Mouse (Mus musculus) lung, postnatal 25 days (tissue): ENCODE measurements around the gene Tspan12.
"Not testable (repeated sequence)": the region's sequence is repeated elsewhere in the genome, so short reads cannot be mapped to it uniquely, and the experiment has no call there.

ENCODE experiments used
- DNase-seq: peaks from one replicate; pipeline ENCODE4 v3.0.0; 2022; ENCODE audit warnings: low spot score

Gene Tspan12

DNA sequence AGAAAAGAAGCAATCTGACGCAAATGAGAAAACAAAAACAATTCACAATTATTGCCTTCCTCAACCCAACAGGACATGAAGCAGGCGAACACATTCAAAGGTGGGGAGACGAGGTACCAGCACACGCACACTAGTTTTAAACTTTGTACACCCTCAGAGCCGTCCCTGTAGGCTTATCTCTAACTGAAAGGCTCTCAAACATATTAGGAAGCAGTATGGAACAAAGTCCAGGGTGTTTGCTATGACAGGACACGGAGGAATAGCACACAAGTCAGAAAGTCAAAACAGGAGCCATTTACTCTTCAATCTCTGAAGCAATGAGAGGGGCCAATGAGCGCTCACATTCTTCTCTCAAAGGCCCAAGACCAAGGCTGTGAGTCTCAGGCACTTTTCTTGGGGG lies 24.3 kb downstream of the Tspan12 start:
- DNase-seq, result no peak

DNA sequence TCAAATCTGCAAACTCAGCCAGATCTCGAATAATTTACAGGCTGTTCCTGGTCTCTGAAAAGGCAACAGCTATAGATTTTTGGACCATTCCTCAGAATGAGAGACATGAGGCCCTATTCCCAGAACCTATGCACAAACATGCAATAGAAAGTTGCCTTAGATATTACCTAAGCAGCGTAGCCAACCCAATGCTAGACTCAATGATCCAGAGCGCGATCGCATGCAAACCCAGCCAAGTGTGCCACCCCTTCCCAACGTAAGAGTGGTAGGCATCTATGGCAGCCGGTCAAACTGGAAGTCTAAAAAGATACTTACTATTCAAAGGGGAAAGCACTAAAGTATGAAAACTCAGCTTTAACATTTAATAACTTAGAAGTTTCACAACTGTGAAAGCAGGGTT lies 28.6 kb downstream of the Tspan12 start:
- no peak for DNase-seq

DNA sequence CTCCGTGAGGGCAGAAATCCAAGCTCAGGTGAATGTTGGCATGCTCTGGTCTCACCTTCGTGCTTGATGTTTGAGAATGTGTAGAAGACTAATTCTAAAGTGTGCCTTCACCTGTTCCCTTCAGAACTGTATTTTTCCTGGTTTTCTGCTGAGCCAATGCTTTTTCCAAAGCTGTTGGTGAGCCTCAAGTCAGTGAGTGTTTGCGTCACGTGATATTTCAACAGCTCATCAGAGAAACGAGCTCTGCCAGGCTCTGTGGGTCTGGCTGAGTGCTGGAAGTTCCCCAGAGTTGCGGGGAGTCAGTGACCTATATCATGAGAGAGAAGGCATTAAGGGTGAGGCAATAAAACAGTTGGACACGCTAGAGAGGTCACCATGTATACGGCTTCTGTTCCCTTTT lies 29.0 kb downstream of the Tspan12 start:
- peak; percentile 58 for DNase-seq

DNA sequence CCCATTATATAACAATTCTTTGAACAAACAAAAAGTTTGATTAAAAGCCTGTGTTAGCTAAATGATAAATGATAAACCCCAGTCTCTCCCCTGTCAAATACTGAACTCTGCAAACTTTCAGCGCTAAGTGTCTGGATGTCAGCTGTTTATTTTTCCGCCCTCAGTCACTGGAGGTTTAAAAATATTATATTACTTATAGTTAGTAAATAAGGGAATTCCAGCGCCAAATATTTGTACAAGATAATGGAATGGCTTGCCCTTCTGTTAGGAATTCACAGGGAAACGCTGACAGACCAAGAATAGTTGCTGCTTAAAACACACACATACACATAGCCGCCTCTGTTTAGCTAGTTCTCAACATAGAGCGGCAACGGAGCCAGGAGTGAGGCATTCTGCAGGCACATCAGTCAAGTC lies 29.6 kb downstream of the Tspan12 start:
- DNase-seq, result no peak

DNA sequence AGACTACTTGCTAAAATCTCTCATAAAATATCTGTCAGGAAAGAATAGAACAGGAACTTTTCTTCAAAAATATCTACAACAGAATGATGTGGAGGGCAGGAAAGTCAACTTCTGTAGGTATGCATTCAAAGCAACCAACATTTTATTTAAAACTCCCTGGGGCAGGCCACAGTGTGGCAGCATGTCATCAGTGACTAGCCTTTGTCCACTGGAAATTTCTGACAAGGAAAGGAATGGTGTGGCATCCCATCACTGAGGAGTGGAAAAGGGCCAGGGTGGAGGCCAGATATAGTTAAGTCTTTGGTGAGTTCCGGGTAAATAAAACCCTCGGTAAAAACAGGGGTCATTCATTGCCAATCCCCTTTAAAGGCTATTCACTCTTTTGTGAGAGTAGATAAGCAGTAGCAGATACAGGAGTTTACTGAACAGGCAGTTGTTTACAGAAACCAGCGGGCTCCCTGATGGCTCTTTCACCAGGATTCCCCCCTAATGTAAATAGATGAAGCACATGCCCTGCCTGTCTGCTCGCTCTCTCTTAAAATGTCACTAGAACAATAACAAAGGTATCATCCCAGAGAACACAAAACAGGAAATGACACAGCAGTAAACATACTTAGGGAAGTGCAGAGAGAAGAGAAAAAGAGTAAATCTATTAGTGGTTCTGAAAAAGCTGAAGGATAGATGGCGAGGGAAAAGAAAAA lies 34.1 kb downstream of the Tspan12 start:
- no peak for DNase-seq

DNA sequence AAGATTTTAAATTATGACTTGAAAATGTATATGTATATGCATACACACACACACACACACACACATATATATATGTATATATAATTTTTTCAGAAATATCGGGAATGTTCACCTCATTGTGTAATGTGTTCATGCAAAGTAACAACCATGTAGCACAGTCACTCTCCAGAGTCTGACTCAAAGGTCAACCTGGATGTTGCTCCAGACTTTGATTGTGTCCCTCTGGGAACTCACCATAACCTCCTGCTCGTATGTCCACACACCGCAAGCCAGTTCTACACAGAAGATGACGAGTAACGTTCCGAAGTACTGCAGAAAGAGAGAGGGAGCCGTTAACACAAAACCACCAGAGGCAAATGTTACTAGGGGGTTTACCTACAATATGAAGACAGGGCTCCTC lies 46.3 kb downstream of the Tspan12 start:
- DNase-seq, result no peak

DNA sequence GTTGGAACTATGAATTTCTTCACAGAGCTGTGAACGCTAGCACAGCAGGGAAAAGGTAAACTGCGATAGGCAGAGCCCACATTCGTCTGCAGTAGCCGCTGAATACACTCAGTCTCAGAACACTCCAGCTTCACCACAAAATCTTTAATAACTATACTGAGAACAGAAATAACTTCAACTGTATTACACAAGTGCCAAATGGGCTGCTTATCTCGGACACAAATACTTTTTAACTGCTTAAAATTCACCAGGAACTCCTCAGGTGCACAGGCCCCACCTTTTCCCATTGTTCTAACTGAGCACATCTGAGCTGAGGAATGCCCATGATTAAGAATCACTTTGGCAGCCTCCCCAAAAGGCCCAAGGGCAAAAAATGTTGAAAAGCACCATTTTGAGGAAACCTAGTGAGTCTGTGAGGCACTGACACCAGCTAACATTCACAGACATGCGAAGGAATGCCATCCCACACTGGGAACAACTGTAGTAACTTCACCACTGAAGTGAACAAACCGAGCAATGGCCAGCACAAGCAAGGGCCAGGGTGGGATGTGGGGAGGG lies 47.2 kb downstream of the Tspan12 start:
- no peak for DNase-seq

DNA sequence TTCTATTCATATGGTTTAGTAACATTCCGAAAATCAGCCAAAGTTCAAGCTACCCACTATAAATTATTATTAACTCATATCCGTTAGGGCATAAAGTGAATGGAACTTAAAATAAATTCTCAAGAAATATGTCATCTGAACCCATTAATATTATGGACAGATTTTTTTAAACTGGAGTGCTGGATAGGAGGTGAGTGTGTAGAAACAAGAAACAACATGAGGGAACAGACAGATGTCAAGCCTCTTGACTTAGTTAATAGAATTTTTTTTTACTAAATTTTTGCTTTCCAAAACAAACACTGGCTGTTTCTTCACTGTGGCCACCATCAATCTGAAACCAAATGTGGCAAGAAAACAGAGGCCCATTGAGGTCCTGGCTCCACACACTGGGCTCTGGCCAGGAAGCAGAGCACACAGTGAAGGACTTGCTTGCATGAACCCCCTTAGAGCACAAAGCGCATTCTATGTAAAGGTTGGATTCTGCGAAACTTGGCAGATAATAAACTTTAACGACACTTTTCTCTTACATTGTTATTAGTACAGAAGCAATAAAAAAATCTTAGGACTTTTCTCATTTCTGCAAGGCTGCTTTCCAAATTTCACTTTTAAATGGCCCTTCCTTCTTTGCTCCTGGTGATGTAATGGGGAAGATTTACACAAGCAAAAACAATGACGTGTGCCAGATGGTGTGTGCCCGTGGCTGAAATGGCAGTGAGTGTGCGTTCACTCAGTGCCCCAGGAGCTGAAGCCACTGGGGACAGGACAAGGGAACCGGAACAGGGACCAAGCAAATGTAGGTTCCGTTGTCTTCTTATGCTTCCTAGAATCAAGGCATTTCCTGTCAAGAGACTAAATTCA lies 48.6 kb downstream of the Tspan12 start:
- no peak for DNase-seq

DNA sequence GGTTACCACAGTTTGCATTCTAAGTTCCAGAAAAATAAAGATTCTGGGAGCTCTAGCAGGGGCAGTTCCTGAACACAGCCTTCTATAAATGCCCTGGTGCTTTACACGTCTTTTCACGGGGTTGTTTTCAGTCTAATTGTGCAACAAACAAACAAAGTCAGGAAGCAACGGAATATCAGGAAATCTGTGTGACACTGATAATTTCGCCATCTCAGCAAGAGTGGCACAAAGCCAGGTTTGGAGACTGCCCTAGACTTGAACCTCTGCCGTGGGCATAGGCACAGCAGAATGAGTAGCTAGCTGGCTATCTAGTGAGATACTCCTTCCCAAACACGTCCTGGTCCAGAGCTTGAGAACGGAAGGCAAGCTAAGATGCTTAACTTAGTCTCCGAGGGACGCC lies 53.7 kb downstream of the Tspan12 start:
- peak; percentile 53 for DNase-seq

DNA sequence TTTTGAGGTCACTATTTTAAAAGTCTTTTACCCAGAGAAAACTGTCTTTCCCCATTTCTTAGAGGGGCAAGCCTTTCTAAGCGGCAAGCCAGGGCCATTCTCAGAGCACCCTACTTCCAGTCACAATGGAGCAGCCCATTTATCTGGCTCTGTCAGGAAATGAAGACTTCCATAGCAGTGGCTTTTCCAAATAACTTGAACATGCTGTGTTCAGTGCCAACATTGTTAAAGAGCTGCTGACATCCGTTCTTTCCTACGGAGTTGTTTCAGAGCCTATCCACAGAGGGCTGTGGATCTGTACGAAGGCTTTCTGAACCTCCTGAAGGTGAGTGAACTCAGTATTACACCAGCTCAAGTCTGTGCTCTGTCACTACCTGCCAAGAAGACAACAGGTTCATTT lies 55.2 kb downstream of the Tspan12 start:
- peak; percentile 56 for DNase-seq

DNA sequence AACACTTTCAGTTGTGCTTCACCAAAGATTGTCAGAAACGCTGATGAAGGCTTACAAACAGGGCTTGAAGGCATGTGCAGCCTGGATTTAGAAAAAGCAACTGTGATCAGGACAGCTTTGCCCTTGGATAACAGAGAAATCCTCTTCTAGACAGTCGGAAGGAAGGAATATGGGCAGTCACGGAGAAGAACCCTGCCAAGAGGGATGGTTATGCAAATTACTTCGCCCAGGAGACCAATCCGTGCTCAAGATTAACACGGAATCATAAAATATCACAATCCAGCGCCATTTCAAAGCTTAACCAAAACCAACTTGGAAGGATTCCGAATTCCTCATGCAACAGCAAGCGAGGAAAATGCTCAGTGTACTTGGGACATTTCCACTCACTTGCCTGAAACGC lies 55.9 kb downstream of the Tspan12 start:
- no peak for DNase-seq

DNA sequence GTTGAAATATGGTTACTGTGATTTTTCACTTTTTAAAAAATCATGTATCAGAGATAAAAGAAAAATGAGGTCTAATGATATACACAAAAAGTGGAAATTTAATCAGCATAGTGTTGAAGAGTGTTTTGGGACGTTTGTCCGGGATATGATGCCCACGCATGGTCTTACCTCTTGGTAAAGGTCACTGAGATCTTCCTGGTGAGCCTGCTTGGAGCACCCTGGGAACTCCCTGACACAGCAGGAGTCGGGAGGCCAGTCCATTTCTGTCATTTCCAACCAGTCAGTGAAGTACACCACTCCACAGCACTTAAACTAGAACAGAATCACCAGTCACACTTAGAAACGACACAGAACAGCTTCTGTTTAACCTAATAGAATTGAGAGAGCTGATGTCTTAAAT lies 56.9 kb downstream of the Tspan12 start:
- no peak for DNase-seq

DNA sequence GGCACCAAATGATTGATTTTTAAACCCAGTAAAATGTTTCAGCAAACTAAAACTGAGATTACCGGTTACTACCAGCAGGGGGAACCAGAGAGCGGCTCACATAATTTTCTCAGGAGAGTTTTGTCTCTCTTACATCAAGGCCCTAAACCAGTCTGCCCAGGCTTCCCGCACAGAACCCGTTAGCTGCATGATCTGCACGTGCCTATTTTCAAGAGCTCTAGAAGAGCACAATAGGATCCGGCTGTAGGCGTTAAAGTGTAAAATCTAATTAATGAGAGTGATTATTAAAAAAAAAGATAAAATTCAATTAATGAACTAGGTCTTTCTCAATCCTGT lies 57.3 kb downstream of the Tspan12 start:
- DNase-seq, result peak; percentile 72

DNA sequence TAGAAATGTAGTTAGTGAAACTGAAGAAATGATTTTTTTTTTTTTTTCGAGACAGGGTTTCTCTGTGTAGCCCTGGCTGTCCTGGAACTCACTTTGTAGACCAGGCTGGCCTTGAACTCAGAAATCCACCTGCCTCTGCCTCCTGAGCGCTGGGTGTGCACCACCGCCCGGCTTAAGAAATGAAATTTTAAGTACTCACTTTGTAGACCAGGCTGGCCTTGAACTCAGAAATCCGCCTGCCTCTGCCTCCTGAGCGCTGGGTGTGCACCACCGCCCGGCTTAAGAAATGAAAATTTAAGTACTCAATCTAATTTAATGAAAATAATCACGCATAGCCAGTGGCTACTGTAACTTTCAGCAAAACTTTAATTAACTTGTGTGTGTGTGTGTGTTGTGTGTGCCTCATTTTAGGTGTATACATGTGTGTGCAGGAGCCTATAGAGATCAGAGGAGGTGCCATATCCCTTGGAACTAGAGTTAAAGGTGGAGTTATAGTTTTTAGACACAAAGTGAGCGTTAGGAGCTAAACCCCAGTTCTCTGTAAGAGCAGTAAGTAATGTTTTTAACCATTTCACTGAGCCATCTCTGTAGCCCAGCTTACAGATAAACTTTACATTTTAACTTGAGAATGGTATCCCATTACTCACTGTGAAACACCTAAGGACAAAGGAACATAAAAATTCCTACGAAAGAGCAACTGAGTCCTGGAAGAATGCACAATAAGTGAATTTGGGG lies 57.8 kb downstream of the Tspan12 start:
- DNase-seq, result no peak

DNA sequence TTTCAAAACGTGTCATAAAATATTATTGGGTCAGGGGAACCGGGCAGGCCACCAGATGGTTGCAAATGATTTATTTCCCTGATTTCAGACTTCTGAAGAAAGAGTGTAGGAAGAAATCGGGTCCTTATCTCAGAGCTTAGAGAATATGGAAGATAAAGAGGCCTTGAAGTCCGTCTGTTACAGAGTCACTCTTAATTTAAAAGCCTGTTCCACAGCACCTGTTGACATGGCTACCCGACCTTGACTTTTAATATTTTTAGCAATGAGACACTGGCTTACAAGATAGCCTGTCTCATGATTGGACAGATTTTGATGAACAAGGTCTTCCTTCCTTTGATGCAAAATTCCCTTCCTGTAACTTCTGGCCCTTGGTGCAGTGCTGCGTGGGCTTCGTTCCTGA lies 61.0 kb downstream of the Tspan12 start:
- DNase-seq, result no peak

DNA sequence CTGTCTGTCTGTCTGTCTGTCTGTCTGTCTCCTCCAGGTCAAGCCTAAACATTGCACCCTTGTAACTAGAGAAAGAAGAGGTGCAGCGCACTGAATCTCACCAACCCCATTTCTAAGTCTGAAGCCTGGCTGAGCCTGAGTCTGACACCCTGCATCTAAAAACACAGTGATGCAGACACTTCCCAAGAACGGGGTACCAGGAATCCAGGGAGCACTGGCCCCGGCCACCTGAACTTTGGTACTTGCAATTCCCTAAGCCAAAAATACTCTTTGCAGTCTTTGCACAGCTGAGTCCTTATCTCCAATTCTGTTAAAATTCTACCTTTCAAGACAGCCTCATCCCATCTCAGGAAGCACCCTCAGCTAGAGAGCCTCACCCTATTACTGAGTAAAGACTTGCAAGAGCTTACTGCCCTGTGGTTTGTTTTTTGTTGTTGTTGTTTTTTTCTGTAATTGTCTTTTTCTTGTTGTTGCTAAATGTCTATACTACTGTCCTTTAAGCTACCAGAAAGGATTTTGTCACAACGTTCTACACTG lies 61.7 kb downstream of the Tspan12 start:
- DNase-seq, result no peak

DNA sequence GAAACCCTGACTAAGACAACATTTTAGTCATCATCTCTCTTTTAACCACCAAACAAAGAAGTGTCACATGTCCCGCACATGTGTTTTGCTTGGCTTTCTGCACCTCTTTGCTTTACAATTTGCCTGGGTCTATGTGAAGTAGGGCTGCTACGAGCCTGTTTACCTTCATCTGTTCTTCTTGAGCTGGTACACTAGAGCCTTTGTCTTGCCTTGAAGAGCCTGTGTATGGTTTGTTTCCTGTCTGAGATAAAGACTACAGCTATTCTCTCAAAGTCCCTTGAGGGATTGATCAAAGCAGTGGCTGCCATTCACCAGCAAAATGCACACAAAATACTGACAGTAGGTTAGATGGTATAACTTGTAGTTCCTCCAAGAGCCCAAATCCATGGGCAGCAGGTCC lies 62.3 kb downstream of the Tspan12 start:
- DNase-seq, result no peak

DNA sequence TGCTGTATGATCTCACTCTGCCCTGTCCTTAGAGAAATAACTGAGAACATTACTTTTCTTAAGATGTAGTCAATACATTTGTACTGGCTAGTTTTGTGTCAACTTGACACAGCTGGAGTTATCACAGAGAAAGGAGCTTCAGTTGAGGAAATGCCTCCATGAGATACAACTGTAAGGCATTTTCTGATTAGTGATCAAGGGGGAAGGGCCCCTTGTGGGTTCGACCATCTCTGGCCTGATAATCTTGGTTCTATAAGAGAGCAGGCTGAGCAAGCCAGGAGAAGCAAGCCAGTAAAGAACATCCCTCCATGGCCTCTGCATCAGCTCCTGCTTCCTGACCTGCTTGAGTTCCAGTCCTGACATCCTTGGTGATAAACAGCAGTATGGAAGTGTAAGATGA lies 62.7 kb downstream of the Tspan12 start:
- not testable (repeated sequence) for DNase-seq

DNA sequence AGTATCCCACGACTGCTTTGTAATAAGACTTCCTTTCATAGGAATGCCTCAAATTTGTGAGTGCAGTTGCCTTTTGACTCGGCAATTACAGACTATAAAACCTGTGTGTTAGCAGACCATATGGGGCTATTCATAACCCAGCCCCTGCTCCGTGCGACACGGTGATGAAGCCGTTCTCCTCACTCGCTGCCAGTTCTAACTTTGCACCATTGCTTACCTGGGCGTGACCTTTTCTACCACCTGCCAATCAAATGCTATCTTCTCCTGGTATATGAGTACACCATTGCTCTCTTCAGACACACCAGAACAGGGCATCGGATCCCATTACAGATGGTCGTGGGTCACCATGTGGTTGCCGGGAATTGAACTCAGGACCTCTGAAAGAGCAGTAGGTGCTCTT lies 64.6 kb downstream of the Tspan12 start:
- DNase-seq, result no peak

DNA sequence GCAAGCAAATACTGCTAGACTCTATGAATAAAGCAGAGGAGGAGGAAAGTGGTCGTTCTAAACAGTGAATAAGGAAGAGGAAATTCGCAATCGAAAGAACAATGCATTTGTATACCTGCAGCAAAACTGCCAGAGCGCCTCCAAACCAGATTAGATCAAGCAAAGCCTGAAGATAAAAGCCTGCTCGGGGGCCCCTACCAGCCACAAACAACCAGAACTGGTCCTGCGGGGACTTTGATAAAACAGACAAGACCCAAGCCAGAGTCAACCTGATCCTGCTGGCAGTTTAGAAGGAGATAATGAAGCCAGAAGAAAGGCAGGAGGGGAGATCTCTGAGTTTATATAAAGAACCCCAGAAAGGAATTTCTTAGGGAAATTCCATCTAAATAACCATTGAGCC lies 65.0 kb downstream of the Tspan12 start:
- DNase-seq, result no peak

DNA sequence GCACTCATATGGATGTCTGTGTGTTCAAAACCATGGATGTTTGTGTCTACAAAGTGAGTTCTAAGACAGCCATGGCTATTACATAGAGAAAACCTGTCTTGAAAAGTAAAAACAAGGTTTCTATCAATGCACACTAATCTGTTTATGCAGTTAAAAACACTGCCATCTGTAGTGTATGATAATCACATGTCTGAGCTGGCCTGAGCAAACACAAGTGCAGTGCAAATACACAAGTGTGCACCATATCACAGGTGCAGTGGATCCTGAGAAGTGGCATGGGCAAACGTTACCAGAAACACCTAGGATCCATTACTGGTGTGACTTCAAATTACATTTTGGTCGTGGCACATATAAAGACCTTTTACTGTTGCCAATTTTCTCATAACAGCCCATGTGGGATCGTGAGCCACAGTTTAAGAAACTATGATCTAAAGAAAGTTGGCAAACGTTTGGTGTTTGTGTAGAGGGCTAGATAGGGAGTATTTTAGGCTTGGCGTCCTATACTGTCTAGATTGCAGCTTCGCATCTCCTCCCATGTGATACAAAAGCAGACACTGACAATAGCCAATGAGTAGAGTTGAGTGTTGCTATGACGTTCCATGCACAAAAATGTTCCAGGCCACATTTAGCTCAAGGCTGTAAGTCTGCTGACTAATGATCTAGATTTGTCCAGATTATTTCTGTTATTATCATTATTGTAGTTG lies 78.0 kb downstream of the Tspan12 start:
- no peak for DNase-seq

DNA sequence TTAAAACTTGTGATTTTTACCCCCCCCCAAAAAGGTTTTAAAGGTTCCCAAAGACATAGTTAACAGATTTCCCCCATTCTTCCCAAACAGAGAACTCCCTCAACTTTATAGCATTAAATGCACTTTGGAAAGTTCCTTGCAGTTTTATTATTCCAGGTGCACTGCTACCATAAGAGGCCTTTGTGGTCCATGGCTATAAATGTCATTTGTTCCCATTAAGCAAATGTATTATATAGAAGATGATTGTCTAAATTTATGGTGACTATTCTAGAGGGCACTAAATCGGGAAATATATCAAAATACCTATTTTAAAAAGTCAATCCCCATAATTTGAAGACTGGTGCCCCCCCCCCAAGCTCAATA lies 82.9 kb downstream of the Tspan12 start:
- no peak for DNase-seq
